Mouse (Mus musculus) heart, embryonic 11.5 days (tissue): ENCODE measurements at regions not wholly inside any gene's neighbourhood (a gene's known extent, or its start where the extent isn't known, plus 50 kb on each side); places are given as distances from the start of the nearest gene placed in this dataset.

Experiments used
- ATAC-seq: fragments of 200-750 bp; cut with Nextera tagmentation; replicated peaks from 2 replicates; pipeline ENCODE4 v1.8.0; 2017; ENCODE audit warnings: moderate library complexity; ENCODE audit not compliant: insufficient number of reproducible peaks, low FRiP score, low TSS enrichment
- H3K27ac ChIP-seq: fragments of 300-500 bp; sonication (generic); 2 replicates; pipeline ENCODE4 v1.5.1; 2014; ENCODE audit warnings: mild to moderate bottlenecking, low read depth, low read length
- H3K27me3 ChIP-seq: fragments of 300-500 bp; sonication (generic); 2 replicates; pipeline ENCODE4 v1.6.1; 2014; ENCODE audit warnings: mild to moderate bottlenecking, low read length, mixed read lengths; ENCODE audit not compliant: control insufficient read depth, insufficient read depth
- H3K36me3 ChIP-seq: fragments of 300-500 bp; sonication (generic); 2 replicates; pipeline ENCODE4 v1.6.1; 2014; ENCODE audit warnings: mild to moderate bottlenecking, low read length, moderate library complexity, mixed read lengths; ENCODE audit not compliant: control insufficient read depth, insufficient read depth
- H3K4me1 ChIP-seq: fragments of 300-500 bp; sonication (generic); 2 replicates; pipeline ENCODE4 v1.6.1; 2014; ENCODE audit warnings: low read length; ENCODE audit not compliant: control insufficient read depth, insufficient read depth
- H3K4me2 ChIP-seq: fragments of 300-500 bp; sonication (generic); 2 replicates; pipeline ENCODE4 v1.6.1; 2014; ENCODE audit warnings: mild to moderate bottlenecking, moderate library complexity
- H3K4me3 ChIP-seq: fragments of 300-500 bp; sonication (generic); 2 replicates; pipeline ENCODE4 v1.5.1; 2014; ENCODE audit warnings: low read depth, low read length
- H3K9ac ChIP-seq: fragments of 300-500 bp; sonication (generic); 2 replicates; pipeline ENCODE4 v1.6.1; 2014; ENCODE audit warnings: mild to moderate bottlenecking, low read depth, low read length, moderate library complexity
- H3K9me3 ChIP-seq: fragments of 300-500 bp; sonication (generic); replicated peaks from 2 replicates; pipeline ENCODE4 v1.6.1; 2016; ENCODE audit warnings: low read length; ENCODE audit not compliant: control insufficient read depth
- WGBS: fragments of 180-500 bp; shearing (Covaris S2); extraction: QIAGEN DNeasy Blood & Tissue Kit; methylation state at CpG from one replicate; pipeline ENCODE4 v1.1.7; 2014; ENCODE audit not compliant: insufficient replicate concordance; 5-methylcytosine and 5-hydroxymethylcytosine counted together

DNA sequence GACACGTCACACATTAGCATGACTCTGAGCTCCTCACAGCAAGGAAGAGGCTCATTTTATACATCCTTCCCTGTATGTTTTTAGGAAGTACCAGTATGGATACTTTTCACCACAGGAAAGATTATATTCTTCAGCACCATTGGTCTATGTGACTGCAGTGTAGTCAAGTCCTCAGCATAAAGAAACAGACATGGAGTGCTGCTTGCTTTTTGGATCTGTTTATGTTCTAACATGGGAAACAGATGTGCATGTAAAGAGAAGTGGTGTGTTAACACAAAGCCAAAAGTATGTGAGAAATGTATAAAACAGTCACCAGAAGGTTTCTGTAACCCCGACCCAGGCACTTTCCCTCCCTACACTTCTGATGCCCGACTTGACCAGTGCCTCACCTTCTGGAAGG is 553.3 kb upstream of the Id2 start:
- H3K9me3 ChIP-seq = no peaks in the 10 kb centered on the region
- H3K27ac ChIP-seq = no peak overlapping the region
- no peak overlapping the region for H3K4me3 ChIP-seq
- 58% methylated on average over 3 of the region's 3 CpGs for WGBS
- H3K4me1 ChIP-seq = no peaks in the 10 kb centered on the region
- no peaks in the 10 kb centered on the region for H3K36me3 ChIP-seq
- ATAC-seq = no peak
- no peak overlapping the region for H3K9ac ChIP-seq
- H3K4me2 ChIP-seq = no peak overlapping the region
- H3K27me3 ChIP-seq = no peaks in the 10 kb centered on the region

DNA sequence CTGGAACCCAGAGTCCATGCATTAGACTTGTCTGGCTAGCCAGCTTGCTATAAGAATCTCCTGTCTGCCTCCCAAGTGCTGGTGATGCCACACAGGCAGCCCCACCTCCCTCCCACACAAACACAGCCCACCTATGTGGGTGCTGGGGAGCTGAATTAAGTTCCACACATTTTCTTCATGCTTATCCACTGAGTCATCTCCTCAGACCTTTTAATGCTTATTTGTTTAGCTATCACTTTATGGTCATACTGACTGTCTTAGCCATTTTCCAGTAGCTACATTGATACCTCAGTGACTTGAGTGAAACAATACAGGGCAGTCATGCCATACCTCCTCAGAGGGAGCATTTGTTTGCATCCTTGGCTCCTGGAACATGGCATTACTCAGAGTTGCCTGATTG is 531.1 kb upstream of the Id2 start:
- no peaks in the 10 kb centered on the region for H3K27me3 ChIP-seq
- H3K4me1 ChIP-seq = 0 out of 2 replicates have a peak, but pooled peaks cover 2% of the 10 kb centered on the region
- H3K9ac ChIP-seq = no peak overlapping the region
- no peaks in the 10 kb centered on the region for H3K9me3 ChIP-seq
- no peak for ATAC-seq
- no peaks in the 10 kb centered on the region for H3K36me3 ChIP-seq
- no peak overlapping the region for H3K4me2 ChIP-seq
- no peak overlapping the region for H3K4me3 ChIP-seq
- H3K27ac ChIP-seq = no peak overlapping the region

DNA sequence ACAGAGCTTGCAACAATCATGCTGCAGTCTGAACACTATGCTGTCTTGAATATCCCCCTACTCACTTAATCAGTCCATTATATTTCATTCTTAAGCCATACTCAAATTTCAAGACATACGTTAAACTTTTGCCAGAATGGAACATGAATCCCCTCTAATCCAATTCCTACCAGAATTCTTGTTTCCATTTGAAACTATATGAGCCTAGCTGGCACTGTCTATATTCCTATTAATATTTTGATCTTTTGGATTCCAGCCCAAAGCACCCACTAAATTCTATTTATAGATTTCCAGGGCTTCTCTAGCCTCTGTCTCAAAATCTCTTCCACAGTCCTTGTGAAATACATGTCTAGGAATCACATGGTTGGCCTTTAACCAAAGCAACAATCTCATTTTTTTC is 528.9 kb upstream of the Id2 start:
- Histone ChIP-seq H3K4me2 (no peak overlapping the region), H3K27me3 (no peaks in the 10 kb centered on the region), H3K9me3 (no peaks in the 10 kb centered on the region), H3K4me3 (no peak overlapping the region), H3K9ac (no peak overlapping the region), H3K27ac (no peak overlapping the region), H3K4me1 (0 out of 2 replicates have a peak, but pooled peaks cover 2% of the 10 kb centered on the region), H3K36me3 (no peaks in the 10 kb centered on the region)
- no peak for ATAC-seq
- 79% methylated on average over 1 of the region's 1 CpGs for WGBS

DNA sequence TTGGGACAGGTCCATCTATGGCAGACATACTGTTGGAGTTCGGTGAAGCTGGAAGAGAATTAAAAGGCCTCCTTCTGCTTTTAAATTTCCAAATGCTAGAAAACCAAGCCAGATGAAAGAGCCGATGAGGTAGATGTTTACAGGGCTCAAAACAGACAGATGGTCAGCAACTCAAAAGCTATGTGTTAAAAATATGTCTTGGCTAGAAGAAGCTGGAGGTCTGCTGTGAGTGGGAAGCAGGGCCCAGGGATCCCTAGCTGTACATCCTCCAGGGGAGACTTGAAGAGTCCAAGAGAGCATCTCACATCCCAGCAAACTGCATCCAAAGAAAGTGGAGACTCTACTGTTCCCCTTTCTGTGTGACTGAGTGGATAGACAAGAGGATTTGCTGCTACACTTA is 526.5 kb upstream of the Id2 start:
- H3K4me3 ChIP-seq = no peak overlapping the region
- H3K27me3 ChIP-seq = no peaks in the 10 kb centered on the region
- no peak for ATAC-seq
- H3K4me1 ChIP-seq = 0 out of 2 replicates have a peak, but pooled peaks cover 2% of the 10 kb centered on the region
- no peaks in the 10 kb centered on the region for H3K36me3 ChIP-seq
- H3K9ac ChIP-seq = no peak overlapping the region
- H3K4me2 ChIP-seq = no peak overlapping the region
- H3K27ac ChIP-seq = no peak overlapping the region
- H3K9me3 ChIP-seq = no peaks in the 10 kb centered on the region
- WGBS = 77% methylated on average over 2 of the region's 2 CpGs

DNA sequence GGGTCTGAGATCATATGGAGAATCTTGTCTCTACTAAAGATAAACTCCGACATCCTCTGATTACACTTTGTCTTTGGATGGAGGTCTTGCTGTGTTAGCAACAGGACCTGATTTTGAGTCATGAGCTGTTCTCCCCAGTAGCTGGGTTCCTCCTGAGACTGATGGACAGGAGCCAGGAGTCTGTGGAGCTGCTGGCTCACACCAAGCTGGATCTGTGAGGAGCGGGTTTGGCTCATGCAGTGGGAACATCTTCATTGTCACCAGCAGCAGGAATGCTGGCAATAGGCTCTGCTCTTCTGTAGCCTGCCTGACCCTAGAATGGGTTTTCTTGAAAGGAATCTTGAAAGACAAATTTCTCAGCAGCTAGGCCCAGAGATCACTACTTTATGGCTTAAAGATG is 524.2 kb upstream of the Id2 start:
- no peaks in the 10 kb centered on the region for H3K27me3 ChIP-seq
- H3K4me2 ChIP-seq = no peak overlapping the region
- H3K4me3 ChIP-seq = no peak overlapping the region
- ATAC-seq = no peak
- H3K9me3 ChIP-seq = no peaks in the 10 kb centered on the region
- H3K36me3 ChIP-seq = no peaks in the 10 kb centered on the region
- H3K27ac ChIP-seq = no peak overlapping the region
- no peak overlapping the region for H3K9ac ChIP-seq
- H3K4me1 ChIP-seq = peaks cover 6% of the 10 kb centered on the region; the same call in 1 of the 2 replicates
- WGBS = 80% methylated on average over 2 of the region's 2 CpGs

DNA sequence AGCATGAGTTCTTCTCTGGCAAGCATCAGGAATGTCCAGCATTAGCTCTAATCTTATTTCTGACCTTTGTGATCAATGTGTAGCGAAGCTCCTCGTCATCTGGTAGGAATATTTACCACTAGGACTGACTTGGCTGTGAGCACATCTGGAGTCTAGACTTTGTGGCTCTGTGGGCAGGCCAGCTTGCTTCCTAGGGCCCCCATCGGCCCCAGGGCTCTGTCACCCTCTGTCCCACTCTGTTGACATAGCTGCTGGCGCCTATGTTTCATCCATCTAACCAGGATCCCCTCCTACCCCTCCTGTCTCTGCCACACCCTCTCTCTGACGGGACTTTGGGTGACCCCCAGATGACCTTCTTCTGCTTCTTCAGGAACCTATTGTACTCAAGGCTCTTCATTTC is 520.6 kb upstream of the Id2 start:
- H3K4me2 ChIP-seq = no peak overlapping the region
- H3K27ac ChIP-seq = no peak overlapping the region
- WGBS = 42% methylated on average over 5 of the region's 5 CpGs
- no peaks in the 10 kb centered on the region for H3K9me3 ChIP-seq
- H3K4me1 ChIP-seq = peaks cover 6% of the 10 kb centered on the region; the same call in 1 of the 2 replicates
- no peak overlapping the region for H3K4me3 ChIP-seq
- ATAC-seq = no peak
- H3K9ac ChIP-seq = no peak overlapping the region
- H3K36me3 ChIP-seq = no peaks in the 10 kb centered on the region
- no peaks in the 10 kb centered on the region for H3K27me3 ChIP-seq

DNA sequence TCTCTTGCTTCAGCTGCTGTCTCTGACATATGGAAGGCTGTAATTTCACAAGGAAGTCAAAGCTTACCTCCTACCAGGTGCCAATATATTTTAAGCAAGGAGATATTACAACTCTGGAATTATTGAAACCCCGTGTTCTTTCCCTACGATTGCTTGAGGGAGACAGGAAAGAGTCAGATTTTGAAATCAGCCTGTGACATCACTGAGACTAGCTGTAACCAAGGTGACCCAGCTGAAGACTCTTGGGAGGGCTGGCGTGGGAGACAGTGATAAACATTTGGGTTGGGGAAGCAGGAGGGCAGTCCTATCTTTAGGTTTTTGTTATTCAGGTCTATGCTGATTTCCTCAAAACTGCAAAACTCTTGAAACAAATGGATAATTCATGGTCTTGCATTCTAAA is 518.4 kb upstream of the Id2 start:
- Histone ChIP-seq H3K4me1 (peaks cover 6% of the 10 kb centered on the region; the same call in 1 of the 2 replicates), H3K27ac (no peak overlapping the region), H3K4me2 (no peak overlapping the region), H3K9me3 (no peaks in the 10 kb centered on the region), H3K36me3 (no peaks in the 10 kb centered on the region), H3K9ac (no peak overlapping the region), H3K4me3 (no peak overlapping the region), H3K27me3 (no peaks in the 10 kb centered on the region)
- ATAC-seq = no peak
- 58% methylated on average over 3 of the region's 3 CpGs for whole genome bisulfite sequencing

DNA sequence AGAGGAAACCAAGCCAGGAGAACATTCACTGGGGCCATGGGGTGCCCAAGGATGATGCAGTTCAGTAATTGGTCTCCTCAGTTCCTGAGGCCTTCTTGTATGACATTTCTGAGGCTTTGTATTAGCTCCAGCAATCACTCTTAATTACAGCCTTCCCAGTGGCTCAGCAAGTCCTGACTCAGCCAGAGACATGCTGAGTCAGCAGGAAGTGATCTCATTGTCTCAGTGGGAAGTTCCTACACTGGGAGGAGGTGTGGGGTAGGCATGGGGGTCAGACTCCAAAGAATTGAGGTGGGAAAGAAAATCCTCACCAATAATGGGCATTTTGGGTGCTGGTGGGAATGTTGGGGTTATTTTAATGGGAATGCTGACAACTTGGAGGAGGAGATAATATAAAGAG is 516.5 kb upstream of the Id2 start:
- no peak for ATAC-seq
- H3K27ac ChIP-seq = no peak overlapping the region
- no peak overlapping the region for H3K9ac ChIP-seq
- H3K4me3 ChIP-seq = no peak overlapping the region
- H3K9me3 ChIP-seq = no peaks in the 10 kb centered on the region
- H3K27me3 ChIP-seq = no peaks in the 10 kb centered on the region
- H3K4me1 ChIP-seq = peaks cover 6% of the 10 kb centered on the region; the same call in 1 of the 2 replicates
- H3K36me3 ChIP-seq = no peaks in the 10 kb centered on the region
- H3K4me2 ChIP-seq = no peak overlapping the region

DNA sequence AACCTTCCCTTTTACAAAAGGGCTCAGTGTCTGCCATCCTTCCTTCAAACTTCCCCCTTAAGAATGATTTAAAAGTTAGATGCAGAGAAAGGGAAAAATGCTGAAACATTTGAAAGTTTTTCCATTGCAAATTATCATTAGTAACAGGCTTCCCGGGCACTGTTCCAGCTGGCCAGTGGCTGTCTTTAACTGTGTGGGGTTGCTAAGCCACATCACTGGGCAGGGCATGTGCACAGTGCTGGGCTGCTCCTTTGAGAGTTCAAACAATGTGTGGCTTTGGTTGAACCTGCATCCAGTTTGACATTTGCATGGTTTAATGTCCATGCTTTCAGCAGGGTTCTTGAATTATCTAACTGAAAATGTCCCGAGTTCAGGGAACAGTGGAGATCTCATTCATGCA is 512.1 kb upstream of the Id2 start:
- H3K27ac ChIP-seq = no peak overlapping the region

More for the DNA sequence above, 512.1 kb upstream of the Id2 start:
- Histone ChIP-seq H3K9ac (no peak overlapping the region), H3K9me3 (no peaks in the 10 kb centered on the region), H3K4me2 (no peak overlapping the region), H3K4me1 (no peaks in the 10 kb centered on the region), H3K36me3 (no peaks in the 10 kb centered on the region), H3K27me3 (no peaks in the 10 kb centered on the region), H3K4me3 (no peak overlapping the region)
- no peak for ATAC-seq
- 59% methylated on average over 2 of the region's 2 CpGs for WGBS
